Mouse (Mus musculus): ENCODE measurements around the gene Mrps10. TPM values are rescaled to one million over a fixed set of nuclear protein-coding genes. Genes with fewer than 3 reads are reported as not detected.

The Mrps10 gene
- polyA plus RNA-seq, 1 experiment from 2014 or later = 67.2 TPM

DNA sequence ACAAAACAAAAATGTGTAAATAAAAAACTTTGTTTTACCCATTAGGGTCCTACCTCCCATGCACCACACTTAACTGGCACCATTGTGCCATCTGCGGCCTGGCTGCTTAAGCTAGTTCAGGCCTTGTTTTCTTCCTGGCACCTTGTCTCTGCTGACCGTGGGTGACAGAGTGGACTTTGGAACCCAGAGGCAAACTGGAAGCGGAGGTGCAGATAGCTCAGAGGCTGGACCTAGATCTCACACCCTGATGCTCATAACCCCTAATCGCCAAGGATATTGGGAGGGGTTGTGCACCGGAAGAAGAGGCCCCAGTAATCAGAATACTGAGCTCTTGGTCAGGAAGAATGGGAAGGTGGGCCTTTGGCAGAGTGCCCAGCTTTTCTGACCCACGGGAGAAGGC, 55.5 kb downstream of the Mrps10 start:
- no peak for ATAC-seq (ENCODE audit: insufficient number of reproducible peaks, insufficient read depth, low FRiP score, low read depth)
- H3K36me3 ChIP-seq (ENCODE audit: control insufficient read depth, insufficient read depth, low read length) = no peaks in the 10 kb centered on the region

GRCm38 (mm10) chr17:47427316-47427715, 58.6 kb downstream of the Mrps10 start:
- Histone ChIP-seq H3K9ac (ENCODE audit: low read length) (no peak overlapping the region), H3K9me3 (ENCODE audit: control insufficient read depth, low read length) (no peaks in the 10 kb centered on the region), H3K4me1 (ENCODE audit: control insufficient read depth in 2 of 2, insufficient read depth in 2 of 2, low read length in 2 of 2) (peaks cover 6 to 8% of the 10 kb centered on the region in 2 experiments; a peak in 3 of 4 replicates), H3K27ac (replicated peaks in 1 of 2; ENCODE audit: control insufficient read depth in 1 of 2, insufficient read depth in 1 of 2, low read depth in 2 of 2, low read length in 2 of 2) (no peak overlapping the region), H3K36me3 (ENCODE audit: control insufficient read depth, insufficient read depth, low read length) (no peaks in the 10 kb centered on the region), H3K4me2 (ENCODE audit: low read length) (no peak overlapping the region), H3K4me3 (ENCODE audit: control insufficient read depth in 1 of 2, insufficient read depth in 1 of 2, low read depth in 1 of 2, low read length in 2 of 2) (no peak overlapping the region), H3K27me3 (ENCODE audit: control insufficient read depth, insufficient read depth, low read length) (no peaks in the 10 kb centered on the region)
- ATAC-seq (ENCODE audit: insufficient number of reproducible peaks, insufficient read depth, low FRiP score, low read depth) = no peak
- 69% methylated on average over 6 of the region's 6 CpGs for WGBS

More for the DNA sequence above, 55.5 kb downstream of the Mrps10 start:
- no peaks in the 10 kb centered on the region for H3K27me3 ChIP-seq (ENCODE audit: control insufficient read depth, insufficient read depth, low read length)
- H3K9me3 ChIP-seq (ENCODE audit: control insufficient read depth, low read length) = no peaks in the 10 kb centered on the region
- H3K4me1 ChIP-seq (ENCODE audit: control insufficient read depth in 2 of 2, insufficient read depth in 2 of 2, low read length in 2 of 2) = peaks cover 6 to 8% of the 10 kb centered on the region in 2 experiments; a peak in 3 of 4 replicates
- H3K27ac ChIP-seq (replicated peaks in 1 of 2; ENCODE audit: control insufficient read depth in 1 of 2, insufficient read depth in 1 of 2, low read depth in 2 of 2, low read length in 2 of 2) = no peak overlapping the region
- H3K4me3 ChIP-seq (ENCODE audit: control insufficient read depth in 1 of 2, insufficient read depth in 1 of 2, low read depth in 1 of 2, low read length in 2 of 2) = no peak overlapping the region
- H3K9ac ChIP-seq (ENCODE audit: low read length) = no peak overlapping the region
- H3K4me2 ChIP-seq (ENCODE audit: low read length) = no peak overlapping the region
- WGBS = 55% methylated on average over 6 of the region's 6 CpGs

DNA sequence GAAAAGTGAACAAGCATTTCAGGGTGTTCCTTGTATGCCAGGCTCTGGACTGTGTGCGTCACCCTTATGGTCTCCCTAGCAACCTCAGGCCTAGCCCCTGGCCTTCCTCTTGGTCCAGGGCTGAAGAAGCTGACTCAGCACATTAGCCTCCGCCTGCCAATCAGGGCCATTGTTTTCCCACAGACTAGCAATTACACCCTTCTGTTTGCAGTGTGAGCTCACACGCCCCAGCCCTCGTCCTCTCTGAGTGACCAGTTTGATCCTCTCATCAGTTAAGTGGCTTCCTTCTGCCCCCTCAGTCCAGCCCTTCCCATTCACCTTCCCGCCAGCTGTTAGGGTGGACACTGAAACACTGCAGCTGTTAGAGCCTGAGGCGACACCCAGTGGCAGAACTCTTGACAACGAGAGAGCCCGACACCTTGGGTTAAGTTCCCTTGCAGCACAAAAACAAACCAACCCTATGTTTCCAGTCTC, 60.2 kb downstream of the Mrps10 start:
- Histone ChIP-seq H3K4me3 (ENCODE audit: control insufficient read depth in 1 of 2, insufficient read depth in 1 of 2, low read depth in 1 of 2, low read length in 2 of 2) (no peak overlapping the region), H3K4me2 (ENCODE audit: low read length) (peak overlapping the region; percentile 40), H3K36me3 (ENCODE audit: control insufficient read depth, insufficient read depth, low read length) (no peaks in the 10 kb centered on the region), H3K4me1 (ENCODE audit: control insufficient read depth in 2 of 2, insufficient read depth in 2 of 2, low read length in 2 of 2) (peaks cover 6 to 8% of the 10 kb centered on the region in 2 experiments; a peak in 3 of 4 replicates), H3K9me3 (ENCODE audit: control insufficient read depth, low read length) (no peaks in the 10 kb centered on the region), H3K27ac (replicated peaks in 1 of 2; ENCODE audit: control insufficient read depth in 1 of 2, insufficient read depth in 1 of 2, low read depth in 2 of 2, low read length in 2 of 2) (no peak overlapping the region), H3K9ac (ENCODE audit: low read length) (no peak overlapping the region), H3K27me3 (ENCODE audit: control insufficient read depth, insufficient read depth, low read length) (no peaks in the 10 kb centered on the region)
- WGBS = 11% methylated on average over 8 of the region's 8 CpGs
- no peak for ATAC-seq (ENCODE audit: insufficient number of reproducible peaks, insufficient read depth, low FRiP score, low read depth)

DNA sequence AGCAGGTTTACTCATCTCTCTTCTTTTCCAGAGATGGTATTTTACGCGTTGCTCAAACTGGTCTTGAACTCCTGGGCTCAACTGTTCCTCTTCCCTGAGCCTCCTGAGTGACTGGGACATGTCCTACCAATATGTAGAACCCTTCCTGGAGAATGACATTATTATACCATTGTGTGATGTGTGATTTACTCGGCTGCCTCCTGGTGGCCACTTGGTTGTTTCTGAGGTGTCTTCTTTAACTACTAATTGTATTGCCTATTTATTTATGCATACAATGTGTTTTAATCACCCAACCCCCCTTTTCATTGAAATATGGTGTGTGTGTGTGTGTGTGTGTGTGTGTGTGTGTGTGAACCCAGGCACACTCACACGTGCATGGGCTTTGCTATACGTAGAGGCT, 62.1 kb downstream of the Mrps10 start:
- no peak overlapping the region for H3K4me3 ChIP-seq (ENCODE audit: control insufficient read depth in 1 of 2, insufficient read depth in 1 of 2, low read depth in 1 of 2, low read length in 2 of 2)
- H3K9ac ChIP-seq (ENCODE audit: low read length) = no peak overlapping the region
- H3K9me3 ChIP-seq (ENCODE audit: control insufficient read depth, low read length) = no peaks in the 10 kb centered on the region
- H3K4me2 ChIP-seq (ENCODE audit: low read length) = no peak overlapping the region
- WGBS = 67% methylated on average over 5 of the region's 5 CpGs
- no peak for ATAC-seq (ENCODE audit: insufficient number of reproducible peaks, insufficient read depth, low FRiP score, low read depth)
- H3K36me3 ChIP-seq (ENCODE audit: control insufficient read depth, insufficient read depth, low read length) = no peaks in the 10 kb centered on the region
- peaks cover 0 to 3% of the 10 kb centered on the region in 2 experiments; a peak in 1 of 4 replicates for H3K4me1 ChIP-seq (ENCODE audit: control insufficient read depth in 2 of 2, insufficient read depth in 2 of 2, low read length in 2 of 2)
- H3K27me3 ChIP-seq (ENCODE audit: control insufficient read depth, insufficient read depth, low read length) = no peaks in the 10 kb centered on the region
- no peak overlapping the region for H3K27ac ChIP-seq (replicated peaks in 1 of 2; ENCODE audit: control insufficient read depth in 1 of 2, insufficient read depth in 1 of 2, low read depth in 2 of 2, low read length in 2 of 2)

Other genes with a start within 250 kb of the Mrps10 start
- gene Guca1b, start 16.5 kb downstream of the Mrps10 start, polyA plus RNA-seq (2014; fragmentation: Nextera tagmentation; extraction: Ambion mirVana) = 0.63 and 0.96 TPM in 2 replicates
- 2.4 and 2.9 TPM in 2 replicates for gene Guca1a, start 31.7 kb downstream of the Mrps10 start, polyA plus RNA-seq (2014; fragmentation: Nextera tagmentation; extraction: Ambion mirVana)
- 0.47 and 0.76 TPM in 2 replicates for gene AI661453, start 67.7 kb downstream of the Mrps10 start, polyA plus RNA-seq (2014; fragmentation: Nextera tagmentation; extraction: Ambion mirVana)
- 0.72 and 0.92 TPM in 2 replicates for gene 1700001C19Rik, start 68.5 kb downstream of the Mrps10 start, polyA plus RNA-seq (2014; fragmentation: Nextera tagmentation; extraction: Ambion mirVana)
- 16.2 and 16.8 TPM in 2 replicates for gene Taf8, start 133.4 kb downstream of the Mrps10 start, polyA plus RNA-seq (2014; fragmentation: Nextera tagmentation; extraction: Ambion mirVana)
- 466 and 469 TPM in 2 replicates for gene Ccnd3, start 136.2 kb downstream of the Mrps10 start, polyA plus RNA-seq (2014; fragmentation: Nextera tagmentation; extraction: Ambion mirVana)
- gene Bysl, start 242.6 kb downstream of the Mrps10 start, polyA plus RNA-seq (2014; fragmentation: Nextera tagmentation; extraction: Ambion mirVana) = 18.3 and 18.7 TPM in 2 replicates
- gene Med20, start 242.7 kb downstream of the Mrps10 start, polyA plus RNA-seq (2014; fragmentation: Nextera tagmentation; extraction: Ambion mirVana) = 28.6 and 30.9 TPM in 2 replicates
- 1.7 and 2.2 TPM in 2 replicates for gene Gm20517, start 242.7 kb downstream of the Mrps10 start, polyA plus RNA-seq (2014; fragmentation: Nextera tagmentation; extraction: Ambion mirVana)

Data from heart, embryonic 14.5 days (tissue).